Mouse (Mus musculus): ENCODE results near the gene Akap12.

DNA sequence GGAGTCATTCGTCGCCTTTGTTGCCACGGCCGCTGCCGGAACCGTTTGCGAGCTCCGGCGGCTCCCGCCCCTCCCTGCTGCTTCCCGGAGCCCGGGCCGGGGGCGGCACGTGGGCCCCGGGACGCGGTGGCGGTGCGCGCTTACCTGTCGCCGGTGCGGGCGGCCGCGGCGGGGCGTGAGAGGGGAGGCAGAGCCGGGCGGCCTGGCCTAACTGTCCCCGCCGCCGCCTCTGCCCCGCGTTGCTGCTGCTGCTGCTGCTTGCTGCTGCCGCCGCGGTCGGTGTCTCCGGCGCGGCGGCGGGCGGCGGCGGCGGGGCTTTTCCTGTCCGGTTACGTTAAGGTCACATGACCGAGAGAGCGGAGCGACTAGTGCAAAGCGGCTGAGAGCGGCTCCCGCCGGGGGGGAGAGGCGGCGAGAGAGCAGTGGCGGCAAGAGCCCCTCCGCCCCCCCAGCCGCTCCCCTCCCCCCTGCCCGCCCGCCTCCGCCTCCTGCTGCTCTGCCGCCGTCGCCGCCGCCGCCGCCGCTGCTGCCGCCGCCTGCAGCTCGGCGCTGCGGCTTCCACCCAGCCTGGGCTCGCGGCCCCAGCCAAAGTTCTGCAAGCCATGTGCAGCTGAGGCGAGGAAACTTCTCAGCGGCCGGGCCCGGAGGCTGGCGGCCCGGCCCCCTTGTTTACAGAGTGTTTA is 121.7 kb downstream of the Akap12 start, which contains the start of gene Zbtb2:
- TF ChIP-seq CTCF (IDR thresholded peaks at IDR 0.05; ENCODE audit: low read depth, low read length), result no peak
- no peak for TF ChIP-seq POLR2A (IDR thresholded peaks at IDR 0.05; ENCODE audit: borderline replicate concordance, low read depth, low read length)

Data from bone marrow macrophage, adult 2 months (primary cell).